Mouse (Mus musculus) stomach, embryonic 14.5 days (tissue): ENCODE data around the gene Itgb7. TPM values are rescaled to one million over a fixed set of nuclear protein-coding genes. Genes with fewer than 3 reads are reported as not detected.
A peak's percentile ranks its signal among the peaks of the same experiment; 100 is the strongest.

Experiments
- ATAC-seq: fragments of 200-750 bp; cut with Nextera tagmentation; 2 replicates; pipeline ENCODE4 v1.8.0; 2017; ENCODE audit warnings: low read depth, moderate TSS enrichment; ENCODE audit not compliant: insufficient number of reproducible peaks, insufficient read depth, low FRiP score
- H3K27ac ChIP-seq: fragments of 300-500 bp; sonication (generic); 2 replicates; pipeline ENCODE4 v1.5.1; 2014; ENCODE audit warnings: mild to moderate bottlenecking, low read length, moderate library complexity, mixed read lengths
- H3K27me3 ChIP-seq: fragments of 300-500 bp; sonication (generic); 2 replicates; pipeline ENCODE4 v1.6.1; 2014; ENCODE audit warnings: low read length, control low read depth, mixed read lengths; ENCODE audit not compliant: control insufficient read depth, insufficient read depth
- H3K36me3 ChIP-seq: fragments of 300-500 bp; sonication (generic); 2 replicates; pipeline ENCODE4 v1.6.1; 2014; ENCODE audit warnings: mild to moderate bottlenecking, control low read depth, low read length, moderate library complexity, mixed read lengths; ENCODE audit not compliant: control insufficient read depth, insufficient read depth
- H3K4me1 ChIP-seq: fragments of 300-500 bp; sonication (generic); 2 replicates; pipeline ENCODE4 v1.6.1; 2014; ENCODE audit warnings: low read length, control low read depth, mixed read lengths; ENCODE audit not compliant: control insufficient read depth, insufficient read depth
- H3K4me2 ChIP-seq: fragments of 300-500 bp; sonication (generic); replicated peaks from 2 replicates; pipeline ENCODE4 v1.6.1; 2014; ENCODE audit warnings: low read depth, low read length, control low read depth
- H3K4me3 ChIP-seq: fragments of 300-500 bp; sonication (generic); 2 replicates; pipeline ENCODE4 v1.5.1; 2014; ENCODE audit warnings: low read depth, low read length, control low read depth
- H3K9ac ChIP-seq: fragments of 300-500 bp; sonication (generic); replicated peaks from 2 replicates; pipeline ENCODE4 v1.6.1; 2014; ENCODE audit warnings: low read depth, mild to moderate bottlenecking, control low read depth, low read length, moderate library complexity, mixed read lengths
- H3K9me3 ChIP-seq: fragments of 300-500 bp; sonication (generic); 2 replicates; pipeline ENCODE4 v1.6.1; 2016; ENCODE audit warnings: low read depth, low read length, control low read depth; ENCODE audit not compliant: control insufficient read depth
- WGBS: fragments of 180-500 bp; shearing (Covaris S2); extraction: QIAGEN DNeasy Blood & Tissue Kit; methylation state at CpG from one replicate; pipeline ENCODE4 v1.1.7; 2014; 5-methylcytosine and 5-hydroxymethylcytosine counted together
- polyA plus RNA-seq: library from polyadenylated mRNA; unstranded; fragments of >200 nt; fragmentation: Nextera tagmentation; extraction: Ambion mirVana; gene quantifications from 2 replicates; pipeline ENCODE4 v1.2.1, GENCODE M21; 2014

The Itgb7 gene
- polyA plus RNA-seq, 1 experiment from 2014 or later = 9.9 TPM

DNA sequence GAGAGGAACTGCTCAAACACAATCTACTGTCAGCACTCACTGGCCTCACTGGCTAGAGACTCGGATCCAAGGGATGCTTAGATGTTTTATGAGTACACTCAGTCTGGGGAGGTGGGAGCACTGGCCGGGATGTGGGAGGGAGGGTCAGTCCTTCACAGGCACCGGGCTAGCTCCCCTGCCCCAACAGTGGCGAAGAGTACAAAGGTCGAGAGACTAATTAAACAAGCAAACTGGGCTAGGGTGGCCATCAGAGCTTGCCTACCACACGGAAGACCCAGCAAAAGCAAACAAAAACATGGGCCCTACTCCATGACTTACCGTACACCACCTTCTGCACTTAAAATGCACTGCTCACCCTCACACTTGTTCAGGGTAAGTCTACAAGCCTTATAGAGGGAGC lies 40.0 kb downstream of the Itgb7 start:
- H3K27ac ChIP-seq = no peak overlapping the region

DNA sequence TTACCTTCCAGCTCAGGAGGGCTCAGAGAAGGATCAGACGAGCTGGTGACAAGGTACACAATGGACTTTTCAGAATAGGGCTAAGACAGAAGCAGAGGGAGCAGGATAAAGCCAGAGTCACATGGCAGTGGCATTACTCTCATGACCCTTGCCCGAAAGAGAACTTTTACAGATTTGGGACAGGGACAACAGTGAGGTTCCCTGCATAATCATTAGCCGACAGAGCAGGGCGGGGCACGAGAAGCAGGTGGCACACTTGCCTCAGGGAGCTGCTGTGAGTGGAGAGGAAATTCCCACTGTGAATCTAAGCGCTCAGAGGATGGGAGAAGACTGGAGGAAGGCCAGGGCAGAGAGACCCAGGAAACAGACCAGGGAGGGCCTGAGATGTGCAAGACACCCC lies 42.9 kb downstream of the Itgb7 start:
- Histone ChIP-seq H3K4me2 (no peak overlapping the region), H3K4me3 (no peak overlapping the region), H3K36me3 (peaks cover 20% of the 10 kb centered on the region), H3K9me3 (no peaks in the 10 kb centered on the region), H3K4me1 (peaks cover 6% of the 10 kb centered on the region; the same call in 1 of the 2 replicates), H3K27ac (no peak overlapping the region), H3K9ac (no peak overlapping the region), H3K27me3 (no peaks in the 10 kb centered on the region)
- no peak for ATAC-seq
- WGBS = 62% methylated on average over 6 of the region's 6 CpGs

More for the DNA sequence above, 40.0 kb downstream of the Itgb7 start:
- no peak overlapping the region for H3K9ac ChIP-seq
- no peaks in the 10 kb centered on the region for H3K27me3 ChIP-seq
- peaks cover 2% of the 10 kb centered on the region; the same call in 1 of the 2 replicates for H3K36me3 ChIP-seq
- H3K4me3 ChIP-seq = no peak overlapping the region
- no peaks in the 10 kb centered on the region for H3K9me3 ChIP-seq
- WGBS = 49% methylated on average over 7 of the region's 7 CpGs
- no peak; the same call in 1 of the 2 replicates for ATAC-seq
- no peak overlapping the region for H3K4me2 ChIP-seq
- H3K4me1 ChIP-seq = peaks cover 6% of the 10 kb centered on the region; the same call in 1 of the 2 replicates

DNA sequence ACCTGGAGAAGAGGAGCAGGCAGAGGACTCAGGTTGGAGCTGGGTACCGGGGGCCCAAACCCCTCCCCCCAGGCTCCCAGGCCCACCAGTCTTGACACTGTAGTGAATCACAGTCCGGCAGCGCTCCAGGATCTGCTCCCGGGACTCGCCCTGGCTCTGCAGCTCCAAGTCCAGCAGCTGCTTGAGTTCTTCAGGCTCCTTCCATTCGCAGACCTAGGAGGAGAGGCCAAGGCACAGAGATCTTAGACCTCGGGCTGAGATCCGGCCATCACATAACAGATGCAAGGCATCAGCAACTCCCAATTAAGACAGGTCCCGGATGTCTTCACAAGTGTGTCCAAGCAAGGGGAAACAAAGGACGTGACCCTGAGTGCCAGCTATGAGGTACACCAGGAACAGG lies 43.6 kb downstream of the Itgb7 start:
- H3K36me3 ChIP-seq = peaks cover 20% of the 10 kb centered on the region
- 67% methylated on average over 10 of the region's 10 CpGs for WGBS
- no peak for ATAC-seq
- H3K9me3 ChIP-seq = no peaks in the 10 kb centered on the region
- H3K4me1 ChIP-seq = peaks cover 6% of the 10 kb centered on the region; the same call in 1 of the 2 replicates
- no peaks in the 10 kb centered on the region for H3K27me3 ChIP-seq
- no peak overlapping the region for H3K4me3 ChIP-seq
- no peak overlapping the region for H3K9ac ChIP-seq
- H3K4me2 ChIP-seq = no peak overlapping the region
- no peak overlapping the region for H3K27ac ChIP-seq

DNA sequence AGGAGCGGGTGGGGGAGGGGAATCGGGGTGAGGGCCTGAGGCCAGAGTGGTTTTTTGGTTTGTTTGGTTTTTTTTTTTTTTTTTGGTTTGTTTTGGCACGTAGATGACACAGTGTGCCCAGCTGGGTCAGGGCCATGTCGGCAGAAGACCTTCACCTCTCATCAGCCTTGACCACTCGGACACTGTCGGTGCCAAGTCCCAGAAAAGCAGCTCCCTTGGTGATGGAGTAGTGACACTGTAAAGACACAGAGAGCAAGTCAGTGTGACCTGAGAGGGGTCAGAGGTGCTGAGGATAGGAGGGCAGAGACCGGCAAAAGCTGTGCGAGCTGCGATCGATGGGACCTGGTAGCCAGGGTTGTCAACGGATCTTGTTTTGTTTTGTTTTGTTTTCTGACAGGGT lies 45.5 kb downstream of the Itgb7 start:
- no peak overlapping the region for H3K9ac ChIP-seq
- no peak overlapping the region for H3K4me2 ChIP-seq
- no peak overlapping the region for H3K27ac ChIP-seq
- H3K4me3 ChIP-seq = no peak overlapping the region
- no peaks in the 10 kb centered on the region for H3K9me3 ChIP-seq
- WGBS = 66% methylated on average over 11 of the region's 11 CpGs
- no peaks in the 10 kb centered on the region for H3K27me3 ChIP-seq
- H3K36me3 ChIP-seq = peaks cover 20% of the 10 kb centered on the region
- no peaks in the 10 kb centered on the region for H3K4me1 ChIP-seq
- ATAC-seq = no peak

DNA sequence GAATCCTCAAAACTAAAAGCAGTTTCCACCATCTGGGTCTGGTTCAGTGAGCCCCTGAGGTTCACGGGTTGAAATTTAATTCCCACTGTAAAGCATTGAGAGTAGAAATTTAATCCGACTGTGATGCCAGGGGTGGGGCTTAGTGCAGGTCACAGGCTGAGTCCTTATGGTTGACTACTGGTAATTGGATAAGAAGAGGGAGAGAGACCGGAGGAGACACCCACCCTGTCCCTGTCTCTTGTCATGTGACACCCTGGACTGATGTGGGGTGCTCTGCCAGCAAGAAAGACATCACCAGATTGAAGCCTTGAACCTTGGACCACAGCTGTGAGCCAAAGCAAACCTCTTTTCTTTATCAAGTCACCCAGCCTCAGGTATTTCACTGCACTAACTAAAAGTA lies 48.7 kb downstream of the Itgb7 start:
- Histone ChIP-seq H3K4me2 (no peak overlapping the region), H3K4me1 (no peaks in the 10 kb centered on the region), H3K9me3 (no peaks in the 10 kb centered on the region), H3K9ac (no peak overlapping the region), H3K4me3 (no peak overlapping the region), H3K27ac (no peak overlapping the region), H3K27me3 (no peaks in the 10 kb centered on the region), H3K36me3 (peaks cover 29% of the 10 kb centered on the region)
- 76% methylated on average over 3 of the region's 3 CpGs for WGBS
- ATAC-seq = no peak

DNA sequence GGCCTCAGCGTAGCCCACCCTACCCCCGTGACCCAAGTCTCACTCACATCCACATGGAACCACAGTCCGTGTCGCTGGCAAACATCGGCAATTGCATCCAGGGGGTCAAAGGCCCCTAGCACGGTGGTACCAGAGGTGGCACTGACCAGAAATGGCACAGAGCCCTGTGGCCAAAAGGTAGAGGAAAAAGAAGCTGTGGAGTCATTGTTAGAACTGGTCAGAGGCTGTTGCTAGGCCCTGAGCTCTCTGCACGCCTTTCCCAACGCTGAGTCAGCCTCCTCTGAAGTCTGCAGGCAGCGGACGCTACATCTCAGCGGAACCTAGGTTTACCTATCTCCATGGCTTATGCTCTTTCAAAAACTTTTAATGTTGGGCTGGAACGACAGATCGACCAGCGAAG lies 51.8 kb downstream of the Itgb7 start:
- Histone ChIP-seq H3K9ac (no peak overlapping the region), H3K36me3 (peaks cover 22% of the 10 kb centered on the region), H3K27ac (no peak overlapping the region), H3K4me2 (no peak overlapping the region), H3K4me1 (no peaks in the 10 kb centered on the region), H3K27me3 (no peaks in the 10 kb centered on the region), H3K4me3 (no peak overlapping the region), H3K9me3 (no peaks in the 10 kb centered on the region)
- 89% methylated on average over 14 of the region's 14 CpGs for WGBS
- ATAC-seq = no peak

DNA sequence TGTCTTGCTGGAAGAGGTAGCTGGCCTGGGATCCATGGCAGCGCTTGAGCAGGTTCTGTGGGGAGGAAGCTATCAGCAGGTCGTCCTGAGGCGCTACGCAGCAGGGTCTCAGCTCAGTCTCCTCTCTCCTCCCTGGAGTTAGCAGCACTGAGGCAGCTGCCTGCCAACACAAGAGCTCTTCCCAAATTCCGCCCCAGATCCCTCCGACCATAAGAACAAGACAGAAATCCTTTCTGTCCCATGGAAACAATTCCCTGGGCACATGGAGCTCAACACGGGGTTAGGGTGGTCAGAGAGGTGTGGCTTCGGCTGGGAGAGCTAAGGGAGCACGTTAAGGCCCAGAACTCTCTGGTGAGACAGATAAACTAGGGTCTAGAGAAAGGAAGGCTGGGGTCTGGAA lies 52.6 kb downstream of the Itgb7 start:
- 79% methylated on average over 9 of the region's 9 CpGs for WGBS
- Histone ChIP-seq H3K36me3 (peaks cover 16% of the 10 kb centered on the region), H3K4me2 (no peak overlapping the region)

DNA sequence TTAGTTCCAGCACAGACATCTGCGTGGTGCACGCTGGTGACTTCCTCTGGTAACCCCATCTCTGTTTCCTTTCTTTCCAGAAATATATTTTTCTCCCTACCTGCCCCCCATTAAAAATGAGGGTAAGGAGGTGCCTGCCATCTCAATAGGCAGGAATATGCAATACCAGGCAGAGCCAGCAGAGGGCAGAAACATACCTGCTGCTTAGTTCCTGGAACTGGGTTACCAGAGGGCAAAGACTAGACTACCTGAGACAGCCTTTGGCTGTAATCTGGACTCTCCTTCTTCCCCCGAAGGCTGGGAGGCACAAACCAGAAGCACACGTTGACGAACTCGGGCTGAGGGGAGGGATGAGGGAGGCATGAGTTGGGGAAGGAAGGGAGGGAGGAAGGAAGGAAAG lies 53.5 kb downstream of the Itgb7 start:
- no peak overlapping the region for H3K27ac ChIP-seq
- no peak overlapping the region for H3K9ac ChIP-seq
- peak; percentile 53; the same call in 1 of the 2 replicates for ATAC-seq
- H3K4me3 ChIP-seq = no peak overlapping the region
- no peaks in the 10 kb centered on the region for H3K9me3 ChIP-seq
- no peak overlapping the region for H3K4me2 ChIP-seq
- H3K27me3 ChIP-seq = no peaks in the 10 kb centered on the region
- WGBS = 17% methylated on average over 6 of the region's 6 CpGs
- no peaks in the 10 kb centered on the region for H3K4me1 ChIP-seq
- H3K36me3 ChIP-seq = peaks cover 16% of the 10 kb centered on the region

More for the DNA sequence above, 52.6 kb downstream of the Itgb7 start:
- H3K9ac ChIP-seq = no peak overlapping the region
- no peaks in the 10 kb centered on the region for H3K9me3 ChIP-seq
- H3K4me1 ChIP-seq = no peaks in the 10 kb centered on the region
- ATAC-seq = no peak
- H3K27ac ChIP-seq = no peak overlapping the region
- H3K27me3 ChIP-seq = no peaks in the 10 kb centered on the region
- no peak overlapping the region for H3K4me3 ChIP-seq

DNA sequence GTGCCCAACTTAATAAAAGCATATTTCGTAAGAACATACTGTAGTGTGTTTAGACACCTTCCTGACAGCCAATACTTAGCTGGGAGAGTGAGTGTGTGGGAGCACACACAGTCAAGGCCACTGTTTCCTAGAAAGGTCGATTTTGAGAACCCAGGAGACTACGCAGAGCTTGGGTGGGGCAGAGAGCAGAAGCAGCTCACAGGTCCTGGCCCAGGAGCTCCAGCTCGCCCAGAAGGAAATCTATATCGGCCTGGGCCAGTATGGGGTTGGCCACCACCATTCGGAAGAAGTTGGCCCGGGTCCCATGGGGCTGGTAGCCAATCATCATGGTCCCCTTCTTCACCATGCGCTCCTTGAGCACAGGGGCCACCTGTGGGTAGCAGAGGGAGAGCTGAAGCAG lies 54.3 kb downstream of the Itgb7 start:
- no peak overlapping the region for H3K27ac ChIP-seq
- no peak for ATAC-seq

More for the DNA sequence above, 54.3 kb downstream of the Itgb7 start:
- Histone ChIP-seq H3K36me3 (peaks cover 16% of the 10 kb centered on the region), H3K9ac (no peak overlapping the region), H3K27me3 (no peaks in the 10 kb centered on the region), H3K4me1 (no peaks in the 10 kb centered on the region), H3K4me2 (no peak overlapping the region), H3K9me3 (no peaks in the 10 kb centered on the region), H3K4me3 (no peak overlapping the region)
- WGBS = 80% methylated on average over 8 of the region's 8 CpGs
